Mouse (Mus musculus) limb, embryonic 10.5 days (tissue): ENCODE results near the gene Zrsr1. TPM values are rescaled to one million over a fixed set of nuclear protein-coding genes. Genes with fewer than 3 reads are reported as not detected.

Experiments used
- DNase-seq: peaks from one replicate; pipeline ENCODE4 v3.0.0-alpha.2; 2017; ENCODE audit warnings: low spot score
- H3K27ac ChIP-seq: fragments of 300-500 bp; sonication (generic); 2 replicates; pipeline ENCODE4 v1.5.1; 2016; ENCODE audit warnings: mild to moderate bottlenecking
- H3K27me3 ChIP-seq: fragments of 300-500 bp; sonication (generic); 2 replicates; pipeline ENCODE4 v1.6.1; 2016; ENCODE audit warnings: low read depth, mild to moderate bottlenecking; ENCODE audit not compliant: poor library complexity, severe bottlenecking
- H3K36me3 ChIP-seq: fragments of 300-500 bp; sonication (generic); 2 replicates; pipeline ENCODE4 v1.6.1; 2016; ENCODE audit warnings: mild to moderate bottlenecking, moderate library complexity
- H3K4me1 ChIP-seq: fragments of 300-500 bp; sonication (generic); 2 replicates; pipeline ENCODE4 v1.6.1; 2016
- H3K4me3 ChIP-seq: fragments of 300-500 bp; sonication (generic); 2 replicates; pipeline ENCODE4 v1.5.1; 2016; ENCODE audit warnings: mild to moderate bottlenecking, moderate library complexity
- H3K9me3 ChIP-seq: fragments of 300-500 bp; sonication (generic); replicated peaks from 2 replicates; pipeline ENCODE4 v1.6.1; 2016; ENCODE audit warnings: mild to moderate bottlenecking
- WGBS: fragments of 180-500 bp; shearing (Covaris S2); methylation state at CpG from one replicate; pipeline ENCODE4 v1.1.7; 2016; 5-methylcytosine and 5-hydroxymethylcytosine counted together
- polyA plus RNA-seq: library from polyadenylated mRNA; unstranded; fragments of >200 nt; fragmentation: Nextera tagmentation; extraction: Ambion mirVana; gene quantifications from 2 replicates; pipeline ENCODE4 v1.2.1, GENCODE M21; 2016

Zrsr1 gene
- 2.2 and 2.4 TPM in 2 replicates for polyA plus RNA-seq

GRCm38 (mm10) chr11:22971835-22972709, at the start of gene Zrsr1:
TSS of gene Zrsr1 (plus strand) at chr11:22972005.
- Histone ChIP-seq H3K36me3 (peaks cover 60% of the 10 kb centered on the region), H3K9me3 (peaks cover 17% of the 10 kb centered on the region), H3K4me3 (peak within 1 kb of the TSS; percentile 61), H3K27ac (peak within 1 kb of the TSS; percentile 86), H3K27me3 (no peaks in the 10 kb centered on the region), H3K4me1 (peaks cover 18% of the 10 kb centered on the region)
- DNase-seq = peak; percentile 57
- WGBS = 50% methylated on average over 56 of the region's 56 CpGs

GRCm38 (mm10) chr11:22922546-22922945, 49.3 kb upstream of the Zrsr1 start:
- DNase-seq = no peak
- Histone ChIP-seq H3K4me1 (no peaks in the 10 kb centered on the region), H3K27me3 (no peaks in the 10 kb centered on the region), H3K4me3 (no peak overlapping the region), H3K36me3 (no peaks in the 10 kb centered on the region), H3K27ac (no peak overlapping the region), H3K9me3 (no peaks in the 10 kb centered on the region)
- 83% methylated on average over 2 of the region's 2 CpGs for WGBS

- Histone ChIP-seq H3K4me3 (no peak overlapping the region), H3K9me3 (no peaks in the 10 kb centered on the region), H3K4me1 (no peaks in the 10 kb centered on the region), H3K36me3 (no peaks in the 10 kb centered on the region), H3K27ac (no peak overlapping the region), H3K27me3 (no peaks in the 10 kb centered on the region)
- DNase-seq = no peak
- 78% methylated on average over 2 of the region's 2 CpGs for whole genome bisulfite sequencing
These were observed 48.2 kb upstream of the Zrsr1 start for GRCm38 (mm10) chr11:22923606-22924005.

GRCm38 (mm10) chr11:22928586-22929169, 43.1 kb upstream of the Zrsr1 start:
- Histone ChIP-seq H3K27ac (no peak overlapping the region), H3K9me3 (no peaks in the 10 kb centered on the region), H3K4me3 (no peak overlapping the region), H3K4me1 (peaks cover 3% of the 10 kb centered on the region; the same call in 1 of the 2 replicates), H3K27me3 (no peaks in the 10 kb centered on the region), H3K36me3 (peaks cover 4% of the 10 kb centered on the region)
- WGBS = 85% methylated on average over 8 of the region's 8 CpGs
- DNase-seq = no peak

GRCm38 (mm10) chr11:22930129-22930528, 41.7 kb upstream of the Zrsr1 start:
- DNase-seq = no peak
- no peak overlapping the region for H3K27ac ChIP-seq
- H3K27me3 ChIP-seq = no peaks in the 10 kb centered on the region
- WGBS = 88% methylated on average over 2 of the region's 2 CpGs
- peaks cover 3% of the 10 kb centered on the region; the same call in 1 of the 2 replicates for H3K4me1 ChIP-seq
- no peak overlapping the region for H3K4me3 ChIP-seq
- peaks cover 4% of the 10 kb centered on the region for H3K36me3 ChIP-seq
- H3K9me3 ChIP-seq = no peaks in the 10 kb centered on the region

- H3K9me3 ChIP-seq = no peaks in the 10 kb centered on the region
- no peak overlapping the region for H3K27ac ChIP-seq
- H3K4me1 ChIP-seq = peaks cover 3% of the 10 kb centered on the region; the same call in 1 of the 2 replicates
- H3K4me3 ChIP-seq = no peak overlapping the region
- peaks cover 4% of the 10 kb centered on the region for H3K36me3 ChIP-seq
- 93% methylated on average over 2 of the region's 2 CpGs for WGBS
- H3K27me3 ChIP-seq = no peaks in the 10 kb centered on the region
- DNase-seq = no peak
These were observed 40.4 kb upstream of the Zrsr1 start for GRCm38 (mm10) chr11:22931320-22931905.

GRCm38 (mm10) chr11:22932167-22932566, 39.6 kb upstream of the Zrsr1 start:
- no peaks in the 10 kb centered on the region for H3K27me3 ChIP-seq
- H3K9me3 ChIP-seq = no peaks in the 10 kb centered on the region
- DNase-seq = no peak
- H3K4me1 ChIP-seq = peaks cover 3% of the 10 kb centered on the region; the same call in 1 of the 2 replicates
- no peak overlapping the region for H3K27ac ChIP-seq
- no peak overlapping the region for H3K4me3 ChIP-seq
- H3K36me3 ChIP-seq = peaks cover 4% of the 10 kb centered on the region

GRCm38 (mm10) chr11:22936446-22937125, 35.2 kb upstream of the Zrsr1 start:
- no peaks in the 10 kb centered on the region for H3K4me1 ChIP-seq
- no peaks in the 10 kb centered on the region for H3K36me3 ChIP-seq
- H3K4me3 ChIP-seq = no peak overlapping the region
- no peak overlapping the region for H3K27ac ChIP-seq
- no peaks in the 10 kb centered on the region for H3K9me3 ChIP-seq
- no peak for DNase-seq
- 69% methylated on average over 5 of the region's 5 CpGs for WGBS
- no peaks in the 10 kb centered on the region for H3K27me3 ChIP-seq

GRCm38 (mm10) chr11:22937716-22938316, 34.0 kb upstream of the Zrsr1 start:
- Histone ChIP-seq H3K27ac (no peak overlapping the region), H3K9me3 (no peaks in the 10 kb centered on the region), H3K36me3 (no peaks in the 10 kb centered on the region), H3K4me3 (no peak overlapping the region), H3K27me3 (no peaks in the 10 kb centered on the region), H3K4me1 (no peaks in the 10 kb centered on the region)
- no peak for DNase-seq
- 93% methylated on average over 4 of the region's 4 CpGs for WGBS

- WGBS = 81% methylated on average over 2 of the region's 2 CpGs
- DNase-seq = no peak
- Histone ChIP-seq H3K36me3 (no peaks in the 10 kb centered on the region), H3K9me3 (no peaks in the 10 kb centered on the region), H3K4me3 (no peak overlapping the region), H3K27ac (no peak overlapping the region), H3K27me3 (no peaks in the 10 kb centered on the region), H3K4me1 (no peaks in the 10 kb centered on the region)
These were observed 32.8 kb upstream of the Zrsr1 start for GRCm38 (mm10) chr11:22938983-22939382.

- 89% methylated on average over 1 of the region's 1 CpGs for WGBS
These were observed 22.7 kb upstream of the Zrsr1 start for GRCm38 (mm10) chr11:22949101-22949500.

GRCm38 (mm10) chr11:22950131-22950530, 21.7 kb upstream of the Zrsr1 start:
- no peak overlapping the region for H3K4me3 ChIP-seq
- no peaks in the 10 kb centered on the region for H3K9me3 ChIP-seq
- H3K27me3 ChIP-seq = no peaks in the 10 kb centered on the region
- H3K27ac ChIP-seq = no peak overlapping the region
- WGBS = 92% methylated on average over 6 of the region's 6 CpGs
- peaks cover 12% of the 10 kb centered on the region; the same call in 1 of the 2 replicates for H3K36me3 ChIP-seq
- no peaks in the 10 kb centered on the region for H3K4me1 ChIP-seq
- no peak for DNase-seq

More at GRCm38 (mm10) chr11:22949101-22949500, 22.7 kb upstream of the Zrsr1 start:
- H3K4me1 ChIP-seq = no peaks in the 10 kb centered on the region
- H3K4me3 ChIP-seq = no peak overlapping the region
- H3K27me3 ChIP-seq = no peaks in the 10 kb centered on the region
- H3K9me3 ChIP-seq = no peaks in the 10 kb centered on the region
- peaks cover 9% of the 10 kb centered on the region; the same call in 1 of the 2 replicates for H3K36me3 ChIP-seq
- no peak for DNase-seq
- no peak overlapping the region for H3K27ac ChIP-seq
